Mouse (Mus musculus) brain, embryonic 14.5 days (tissue): ENCODE data around the gene Pigz. TPM values are rescaled to one million over a fixed set of nuclear protein-coding genes. Genes with fewer than 3 reads are reported as not detected.

ENCODE experiments used
- DNase-seq: peaks from one replicate; pipeline ENCODE4 v3.0.0-alpha.2; 2011; ENCODE audit warnings: low read depth
- CTCF ChIP-seq: fragments of 200-500 bp; IDR thresholded peaks from 2 replicates; pipeline ENCODE4 v1.5.1; 2012; ENCODE audit warnings: inconsistent platforms, mild to moderate bottlenecking, moderate library complexity, borderline replicate concordance; ENCODE audit not compliant: insufficient read depth, insufficient read length; ENCODE audit errors: extremely low read depth
- POLR2A ChIP-seq: fragments of 200-500 bp; IDR thresholded peaks from 2 replicates; pipeline ENCODE4 v1.6.1; 2012; ENCODE audit warnings: mild to moderate bottlenecking, inconsistent platforms, borderline replicate concordance; ENCODE audit not compliant: poor library complexity, insufficient read depth, insufficient read length, severe bottlenecking; ENCODE audit errors: extremely low read depth
- polyA plus RNA-seq: library from polyadenylated mRNA; depleted of rRNA; stranded (reverse); fragments of >200 nt; gene quantifications from 2 replicates; pipeline ENCODE4 v1.2.3, GENCODE M21; 2012

The Pigz gene
- polyA plus RNA-seq, 1 experiment: 1.5 TPM

GRCm38 (mm10) chr16:31908959-31909358 is 24.7 kb upstream of the Pigz start:
- no peak for DNase-seq
- no peak for TF ChIP-seq CTCF
- TF ChIP-seq POLR2A: no peak

- DNase-seq: no peak
- TF ChIP-seq CTCF (no peak), POLR2A (no peak)
These were observed 23.3 kb upstream of the Pigz start for GRCm38 (mm10) chr16:31910281-31910847.

GRCm38 (mm10) chr16:31917776-31918175 is 15.9 kb upstream of the Pigz start:
- no peak for DNase-seq

GRCm38 (mm10) chr16:31918248-31918724 is 15.4 kb upstream of the Pigz start:
- TF ChIP-seq CTCF: peak; percentile 98
- TF ChIP-seq POLR2A: no peak
- peak; percentile 93 for DNase-seq

More at GRCm38 (mm10) chr16:31917776-31918175, 15.9 kb upstream of the Pigz start:
- no peak for TF ChIP-seq POLR2A
- TF ChIP-seq CTCF: no peak

- TF ChIP-seq POLR2A (no peak), CTCF (no peak)
- DNase-seq: no peak
These were observed 9.3 kb upstream of the Pigz start for GRCm38 (mm10) chr16:31924368-31924767.

- TF ChIP-seq CTCF (no peak), POLR2A (no peak)
- DNase-seq: no peak
These were observed 7.6 kb upstream of the Pigz start for GRCm38 (mm10) chr16:31926091-31926490.

GRCm38 (mm10) chr16:31926547-31927182 is 7.0 kb upstream of the Pigz start:
- DNase-seq: no peak
- TF ChIP-seq CTCF (no peak), POLR2A (no peak)

- DNase-seq: no peak
- TF ChIP-seq CTCF (no peak), POLR2A (no peak)
These were observed 6.2 kb upstream of the Pigz start for GRCm38 (mm10) chr16:31927412-31927811.

- TF ChIP-seq CTCF (no peak), POLR2A (no peak)
- no peak for DNase-seq
These were observed 2.3 kb upstream of the Pigz start for GRCm38 (mm10) chr16:31931330-31931729.

- no peak for TF ChIP-seq POLR2A
- no peak for TF ChIP-seq CTCF
- peak; percentile 43 for DNase-seq
These were observed 1.4 kb upstream of the Pigz start for GRCm38 (mm10) chr16:31932255-31932654.

GRCm38 (mm10) chr16:31932840-31933697 is 582 bp upstream of the Pigz start:
- peak; percentile 99 for DNase-seq
- peak; percentile 69; the same call in 1 of the 2 replicates for TF ChIP-seq POLR2A
- peak; percentile 96 for TF ChIP-seq CTCF

- no peak for DNase-seq
- TF ChIP-seq POLR2A: no peak
- TF ChIP-seq CTCF: no peak
These were observed 929 bp downstream of the Pigz start for GRCm38 (mm10) chr16:31934550-31935010.
